Mouse (Mus musculus) liver, embryonic 14.5 days (tissue): ENCODE data around the gene Casd1. TPM values are rescaled to one million over a fixed set of nuclear protein-coding genes. Genes with fewer than 3 reads are reported as not detected.

Source experiments
- ATAC-seq: fragments of 200-750 bp; cut with Nextera tagmentation; 2 replicates; pipeline ENCODE4 v1.8.0; 2017; ENCODE audit warnings: moderate number of reproducible peaks, mild to moderate bottlenecking, moderate library complexity; ENCODE audit not compliant: insufficient read depth
- DNase-seq, 3 experiments: peaks; one replicate each; pipeline ENCODE4 v3.0.0-alpha.2; 2012 to 2013; ENCODE audit warnings: low read depth in 3 of 3, low spot score in 3 of 3
- H3K27ac ChIP-seq: fragments of 300-500 bp; sonication (generic); 2 replicates; pipeline ENCODE4 v1.5.1; 2014; ENCODE audit warnings: moderate library complexity, mild to moderate bottlenecking, control low read depth, inconsistent platforms
- H3K27me3 ChIP-seq: fragments of 300-500 bp; sonication (generic); 2 replicates; pipeline ENCODE4 v1.6.1; 2014; ENCODE audit warnings: mild to moderate bottlenecking, low read length, moderate library complexity; ENCODE audit not compliant: control insufficient read depth, insufficient read depth
- H3K36me3 ChIP-seq: fragments of 300-500 bp; sonication (generic); replicated peaks from 2 replicates; pipeline ENCODE4 v1.6.1; 2014; ENCODE audit warnings: low read depth; ENCODE audit not compliant: control insufficient read depth, insufficient read depth
- H3K4me1 ChIP-seq, 2 experiments: fragments of 200-500 bp in 1 of 2; fragments of 300-500 bp in 1 of 2; sonication (generic) in 1 of 2; replicated peaks; 2 replicates each; pipeline ENCODE4 v1.6.1; 2012 to 2014; ENCODE audit warnings: antibody characterized with exemption in 1 of 2, inconsistent platforms in 1 of 2, low read length in 1 of 2; ENCODE audit not compliant: control insufficient read depth in 2 of 2, insufficient read depth in 2 of 2
- H3K4me2 ChIP-seq: fragments of 300-500 bp; sonication (generic); 2 replicates; pipeline ENCODE4 v1.6.1; 2014; ENCODE audit warnings: low read depth, mild to moderate bottlenecking, control low read depth, moderate library complexity
- H3K4me3 ChIP-seq, 2 experiments: fragments of 200-500 bp in 1 of 2; fragments of 300-500 bp in 1 of 2; sonication (generic) in 1 of 2; 2 replicates each; pipeline ENCODE4 v1.5.1; 2012 to 2014; ENCODE audit warnings: low read depth in 2 of 2, low read length in 2 of 2, mild to moderate bottlenecking in 2 of 2, control low read depth in 1 of 2, inconsistent platforms in 1 of 2, moderate library complexity in 1 of 2; ENCODE audit not compliant: insufficient read depth in 1 of 2
- H3K9ac ChIP-seq: fragments of 300-500 bp; sonication (generic); replicated peaks from 2 replicates; pipeline ENCODE4 v1.6.1; 2014; ENCODE audit warnings: mild to moderate bottlenecking, control low read depth, moderate library complexity
- H3K9me3 ChIP-seq: fragments of 300-500 bp; sonication (generic); 2 replicates; pipeline ENCODE4 v1.6.1; 2016; ENCODE audit warnings: low read length, mixed read lengths; ENCODE audit not compliant: control insufficient read depth
- CTCF ChIP-seq: IDR thresholded peaks from 2 replicates; pipeline ENCODE4 v1.5.1; 2016; ENCODE audit warnings: antibody characterized with exemption, low read depth, control low read depth
- EP300 ChIP-seq: IDR thresholded peaks from 2 replicates; pipeline ENCODE4 v1.6.1; 2016; ENCODE audit warnings: antibody characterized with exemption, low read depth
- WGBS: fragments of 180-500 bp; shearing (Covaris S2); extraction: QIAGEN DNeasy Blood & Tissue Kit; methylation state at CpG from one replicate; pipeline ENCODE4 v1.1.7; 2014; ENCODE audit not compliant: insufficient replicate concordance; 5-methylcytosine and 5-hydroxymethylcytosine counted together
- polyA plus RNA-seq, 2 experiments: library from polyadenylated mRNA; depleted of rRNA in 1 of 2; stranded (reverse) in 1 of 2; unstranded in 1 of 2; fragments of >200 nt; fragmentation: Nextera tagmentation in 1 of 2; extraction: Ambion mirVana in 1 of 2; gene quantifications; 2 replicates each; pipeline versions ENCODE4 v1.2.1 to v1.2.3; 2012 to 2014

The Casd1 gene
- polyA plus RNA-seq, 2 experiments: 7.7 to 8.0 TPM

GRCm38 (mm10) chr6:4600085-4600657 is 468 bp upstream of the Casd1 start:
- Histone ChIP-seq H3K4me3 (peak overlapping the region; percentile 82), H3K9ac (peak overlapping the region; percentile 92), H3K9me3 (no peaks in the 10 kb centered on the region), H3K4me1 (peaks cover 2 to 7% of the 10 kb centered on the region in 2 experiments; a peak in 2 of 4 replicates), H3K36me3 (no peaks in the 10 kb centered on the region), H3K4me2 (peak overlapping the region; percentile 65), H3K27ac (no peak overlapping the region), H3K27me3 (no peaks in the 10 kb centered on the region)
- 31% methylated on average over 7 of the region's 7 CpGs for WGBS
- ATAC-seq (peak; percentile 25), DNase-seq (no peak)
- TF ChIP-seq CTCF: no peak
- no peak for TF ChIP-seq EP300

- ATAC-seq (peak; percentile 70), DNase-seq (no peak)
- Histone ChIP-seq H3K27me3 (no peaks in the 10 kb centered on the region), H3K9ac (peak overlapping the region; percentile 92), H3K4me3 (peak overlapping the region; percentile 82), H3K27ac (peak overlapping the region; percentile 44), H3K9me3 (no peaks in the 10 kb centered on the region), H3K4me2 (peak overlapping the region; percentile 65), H3K4me1 (peaks cover 2 to 7% of the 10 kb centered on the region in 2 experiments; a peak in 2 of 4 replicates), H3K36me3 (no peaks in the 10 kb centered on the region)
- WGBS: 4% methylated on average over 56 of the region's 58 CpGs
- TF ChIP-seq CTCF (no peak), EP300 (no peak)
Measured at GRCm38 (mm10) chr6:4601297-4601931, 775 bp downstream of the Casd1 start.

DNA sequence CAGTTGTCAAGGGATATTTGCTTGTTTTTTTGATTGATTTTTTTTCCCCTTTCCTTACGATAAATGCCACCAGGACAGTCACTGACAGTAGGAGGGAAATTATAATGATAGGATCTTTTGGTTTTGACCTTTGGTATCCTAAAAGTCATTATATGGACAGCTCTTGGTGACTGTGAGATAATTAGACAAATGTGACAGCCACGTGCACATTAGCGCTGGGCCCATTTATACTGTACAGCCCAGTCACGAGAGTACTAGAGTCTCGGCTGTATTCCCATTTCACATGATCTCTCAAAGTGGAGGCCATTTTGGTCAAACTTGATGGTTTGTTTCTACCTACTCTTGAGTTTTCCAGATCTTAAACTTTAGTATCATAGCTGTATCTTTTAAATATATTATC is 1.4 kb downstream of the Casd1 start:
- Histone ChIP-seq H3K4me2 (peak overlapping the region; percentile 65), H3K4me1 (peaks cover 2 to 7% of the 10 kb centered on the region in 2 experiments; a peak in 2 of 4 replicates), H3K27ac (no peak overlapping the region), H3K9me3 (no peaks in the 10 kb centered on the region), H3K9ac (peak overlapping the region; percentile 92), H3K36me3 (no peaks in the 10 kb centered on the region), H3K4me3 (peak overlapping the region; percentile 82; a peak in 3 of 4 replicates), H3K27me3 (no peaks in the 10 kb centered on the region)
- no peak for TF ChIP-seq CTCF
- TF ChIP-seq EP300: no peak
- DNase-seq (no peak), ATAC-seq (no peak)
- WGBS: 38% methylated on average over 5 of the region's 5 CpGs

DNA sequence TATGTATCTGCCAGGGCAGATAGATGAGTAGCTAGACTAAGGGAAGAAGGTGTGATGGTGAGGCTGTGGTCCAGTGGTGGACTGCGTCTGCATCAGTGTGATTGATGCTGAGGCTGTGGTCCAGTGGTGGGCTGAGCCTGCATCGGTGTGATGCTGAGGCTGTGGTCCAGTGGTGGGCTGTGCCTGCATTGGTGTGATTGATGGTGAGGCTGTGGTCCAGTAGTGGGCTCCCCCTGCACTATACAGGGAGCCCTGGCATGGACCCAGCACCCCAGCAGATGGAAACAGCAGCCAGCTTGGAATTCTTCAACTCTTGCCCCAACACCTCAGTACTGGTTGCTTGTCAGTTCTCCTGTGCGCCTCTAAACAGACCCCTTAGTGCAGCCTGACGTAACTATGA is 5.8 kb downstream of the Casd1 start:
- no peaks in the 10 kb centered on the region for H3K27me3 ChIP-seq
- no peak overlapping the region for H3K4me2 ChIP-seq
- 73% methylated on average over 4 of the region's 4 CpGs for WGBS
- H3K4me3 ChIP-seq: no peak overlapping the region
- no peak overlapping the region for H3K9ac ChIP-seq
- TF ChIP-seq EP300 (no peak), CTCF (no peak)
- no peak for DNase-seq
- no peaks in the 10 kb centered on the region for H3K36me3 ChIP-seq
- peaks cover 0 to 4% of the 10 kb centered on the region in 2 experiments; a peak in 2 of 4 replicates for H3K4me1 ChIP-seq
- no peak for ATAC-seq
- H3K27ac ChIP-seq: no peak overlapping the region
- no peaks in the 10 kb centered on the region for H3K9me3 ChIP-seq

GRCm38 (mm10) chr6:4610216-4610896 is 9.7 kb downstream of the Casd1 start:
- Histone ChIP-seq H3K27ac (no peak overlapping the region), H3K4me3 (no peak overlapping the region), H3K9me3 (no peaks in the 10 kb centered on the region), H3K9ac (no peak overlapping the region), H3K36me3 (no peaks in the 10 kb centered on the region), H3K4me1 (peaks cover 0 to 2% of the 10 kb centered on the region in 2 experiments; a peak in 2 of 4 replicates), H3K4me2 (no peak overlapping the region), H3K27me3 (no peaks in the 10 kb centered on the region)
- DNase-seq (no peak), ATAC-seq (peak; percentile 50; the same call in 1 of the 2 replicates)
- TF ChIP-seq CTCF (no peak), EP300 (peak; percentile 36; the same call in 1 of the 2 replicates)
- 35% methylated on average over 4 of the region's 4 CpGs for WGBS
